Mouse (Mus musculus) hindbrain, embryonic 12.5 days (tissue): ENCODE measurements around the gene Pdcd7. TPM values are rescaled to one million over a fixed set of nuclear protein-coding genes. Genes with fewer than 3 reads are reported as not detected.

Experiments
- ATAC-seq: fragments of 200-750 bp; cut with Nextera tagmentation; 2 replicates; pipeline ENCODE4 v1.8.0; 2017; ENCODE audit warnings: moderate TSS enrichment; ENCODE audit not compliant: low FRiP score
- H3K27ac ChIP-seq: fragments of 300-500 bp; sonication (generic); 2 replicates; pipeline ENCODE4 v1.5.1; 2016; ENCODE audit warnings: mild to moderate bottlenecking
- H3K27me3 ChIP-seq: fragments of 300-500 bp; sonication (generic); 2 replicates; pipeline ENCODE4 v1.6.1; 2016; ENCODE audit warnings: mild to moderate bottlenecking
- H3K36me3 ChIP-seq: fragments of 300-500 bp; sonication (generic); 2 replicates; pipeline ENCODE4 v1.6.1; 2016; ENCODE audit warnings: mild to moderate bottlenecking
- H3K4me1 ChIP-seq: fragments of 300-500 bp; sonication (generic); 2 replicates; pipeline ENCODE4 v1.6.1; 2016
- H3K4me2 ChIP-seq: fragments of 300-500 bp; sonication (generic); replicated peaks from 2 replicates; pipeline ENCODE4 v1.6.1; 2016; ENCODE audit warnings: mild to moderate bottlenecking
- H3K4me3 ChIP-seq: fragments of 300-500 bp; sonication (generic); 2 replicates; pipeline ENCODE4 v1.5.1; 2016; ENCODE audit warnings: mild to moderate bottlenecking
- H3K9ac ChIP-seq: fragments of 300-500 bp; sonication (generic); 2 replicates; pipeline ENCODE4 v1.6.1; 2016; ENCODE audit warnings: mild to moderate bottlenecking, moderate library complexity
- H3K9me3 ChIP-seq: fragments of 300-500 bp; sonication (generic); replicated peaks from 2 replicates; pipeline ENCODE4 v1.6.1; 2016; ENCODE audit warnings: mild to moderate bottlenecking
- WGBS: fragments of 180-500 bp; shearing (Covaris S2); methylation state at CpG from one replicate; pipeline ENCODE4 v1.1.7; 2016; 5-methylcytosine and 5-hydroxymethylcytosine counted together
- polyA plus RNA-seq: library from polyadenylated mRNA; unstranded; fragments of >200 nt; fragmentation: Nextera tagmentation; extraction: Ambion mirVana; gene quantifications from 2 replicates; pipeline ENCODE4 v1.2.1, GENCODE M21; 2016

Gene Pdcd7
- polyA plus RNA-seq, 1 experiment from 2014 or later: 14.0 TPM

GRCm38 (mm10) chr9:65360641-65361448 lies 14.9 kb downstream of the Pdcd7 start, which contains the start of gene Ubap1l:
Ubap1l (plus strand) TSS chr9:65361041.
- H3K4me2 ChIP-seq: no peak within 1 kb of the TSS
- H3K27ac ChIP-seq: no peak within 1 kb of the TSS
- peaks cover 62% of the 10 kb centered on the region for H3K36me3 ChIP-seq
- ATAC-seq: no peak
- no peak within 1 kb of the TSS for H3K9ac ChIP-seq
- H3K4me1 ChIP-seq: no peaks in the 10 kb centered on the region
- H3K4me3 ChIP-seq: no peak within 1 kb of the TSS
- no peaks in the 10 kb centered on the region for H3K27me3 ChIP-seq
- WGBS: 93% methylated on average over 16 of the region's 16 CpGs
- no peaks in the 10 kb centered on the region for H3K9me3 ChIP-seq

GRCm38 (mm10) chr9:65363684-65364083 lies 17.8 kb downstream of the Pdcd7 start:
- H3K4me1 ChIP-seq: no peaks in the 10 kb centered on the region
- no peaks in the 10 kb centered on the region for H3K27me3 ChIP-seq
- H3K9ac ChIP-seq: no peak overlapping the region
- H3K4me3 ChIP-seq: no peak overlapping the region
- no peak overlapping the region for H3K27ac ChIP-seq
- no peak for ATAC-seq
- H3K36me3 ChIP-seq: peaks cover 43% of the 10 kb centered on the region
- no peaks in the 10 kb centered on the region for H3K9me3 ChIP-seq
- WGBS: 56% methylated on average over 9 of the region's 9 CpGs
- no peak overlapping the region for H3K4me2 ChIP-seq

- Histone ChIP-seq H3K4me1 (no peaks in the 10 kb centered on the region), H3K36me3 (peaks cover 25% of the 10 kb centered on the region), H3K9ac (no peak overlapping the region), H3K4me3 (no peak overlapping the region), H3K27me3 (no peaks in the 10 kb centered on the region), H3K9me3 (no peaks in the 10 kb centered on the region), H3K27ac (no peak overlapping the region), H3K4me2 (no peak overlapping the region)
- no peak for ATAC-seq
- whole genome bisulfite sequencing: 88% methylated on average over 7 of the region's 7 CpGs
Observed at GRCm38 (mm10) chr9:65365721-65366120, 19.8 kb downstream of the Pdcd7 start.

- Histone ChIP-seq H3K4me1 (no peaks in the 10 kb centered on the region), H3K9me3 (no peaks in the 10 kb centered on the region), H3K27ac (no peak overlapping the region), H3K4me2 (no peak overlapping the region), H3K4me3 (no peak overlapping the region), H3K9ac (no peak overlapping the region), H3K27me3 (no peaks in the 10 kb centered on the region), H3K36me3 (peaks cover 24% of the 10 kb centered on the region)
- 77% methylated on average over 24 of the region's 24 CpGs for WGBS
- ATAC-seq: no peak
Observed at GRCm38 (mm10) chr9:65371756-65372155, 25.9 kb downstream of the Pdcd7 start.

- Histone ChIP-seq H3K27me3 (no peaks in the 10 kb centered on the region), H3K4me2 (no peak overlapping the region), H3K4me1 (no peaks in the 10 kb centered on the region), H3K4me3 (no peak overlapping the region), H3K9me3 (no peaks in the 10 kb centered on the region), H3K36me3 (peaks cover 26% of the 10 kb centered on the region), H3K9ac (no peak overlapping the region), H3K27ac (no peak overlapping the region)
- WGBS: 82% methylated on average over 4 of the region's 4 CpGs
- no peak for ATAC-seq
Observed at GRCm38 (mm10) chr9:65372449-65372848, 26.5 kb downstream of the Pdcd7 start.

GRCm38 (mm10) chr9:65374468-65375162 lies 28.7 kb downstream of the Pdcd7 start:
- no peaks in the 10 kb centered on the region for H3K27me3 ChIP-seq
- H3K36me3 ChIP-seq: peaks cover 29% of the 10 kb centered on the region
- no peak for ATAC-seq
- H3K27ac ChIP-seq: no peak overlapping the region
- H3K4me3 ChIP-seq: no peak overlapping the region
- H3K9me3 ChIP-seq: no peaks in the 10 kb centered on the region
- H3K9ac ChIP-seq: no peak overlapping the region
- WGBS: 83% methylated on average over 5 of the region's 5 CpGs
- no peak overlapping the region for H3K4me2 ChIP-seq
- H3K4me1 ChIP-seq: no peaks in the 10 kb centered on the region

GRCm38 (mm10) chr9:65375163-65375934 lies 29.4 kb downstream of the Pdcd7 start:
- Histone ChIP-seq H3K27me3 (no peaks in the 10 kb centered on the region), H3K4me2 (no peak overlapping the region), H3K9ac (no peak overlapping the region), H3K9me3 (no peaks in the 10 kb centered on the region), H3K4me1 (no peaks in the 10 kb centered on the region), H3K4me3 (no peak overlapping the region), H3K36me3 (peaks cover 29% of the 10 kb centered on the region), H3K27ac (no peak overlapping the region)
- ATAC-seq: no peak
- WGBS: 82% methylated on average over 9 of the region's 9 CpGs

GRCm38 (mm10) chr9:65381017-65381590 lies 35.2 kb downstream of the Pdcd7 start:
- Histone ChIP-seq H3K27ac (no peak overlapping the region), H3K4me2 (no peak overlapping the region), H3K9me3 (no peaks in the 10 kb centered on the region), H3K27me3 (no peaks in the 10 kb centered on the region), H3K4me3 (no peak overlapping the region), H3K9ac (no peak overlapping the region), H3K36me3 (peaks cover 11% of the 10 kb centered on the region; the same call in 1 of the 2 replicates), H3K4me1 (peaks cover 2% of the 10 kb centered on the region; the same call in 1 of the 2 replicates)
- ATAC-seq: no peak
- 76% methylated on average over 4 of the region's 4 CpGs for WGBS

GRCm38 (mm10) chr9:65382031-65382750 lies 36.3 kb downstream of the Pdcd7 start:
- Histone ChIP-seq H3K27ac (no peak overlapping the region), H3K9ac (no peak overlapping the region), H3K4me1 (peaks cover 2% of the 10 kb centered on the region; the same call in 1 of the 2 replicates), H3K36me3 (0 out of 2 replicates have a peak, but pooled peaks cover 3% of the 10 kb centered on the region), H3K4me2 (no peak overlapping the region), H3K27me3 (no peaks in the 10 kb centered on the region), H3K9me3 (no peaks in the 10 kb centered on the region), H3K4me3 (no peak overlapping the region)
- no peak for ATAC-seq
- 80% methylated on average over 6 of the region's 6 CpGs for whole genome bisulfite sequencing

- Histone ChIP-seq H3K27ac (no peak overlapping the region), H3K4me3 (no peak overlapping the region), H3K27me3 (no peaks in the 10 kb centered on the region), H3K36me3 (0 out of 2 replicates have a peak, but pooled peaks cover 3% of the 10 kb centered on the region), H3K4me1 (peaks cover 2% of the 10 kb centered on the region; the same call in 1 of the 2 replicates), H3K9ac (no peak overlapping the region), H3K4me2 (no peak overlapping the region), H3K9me3 (no peaks in the 10 kb centered on the region)
- 71% methylated on average over 3 of the region's 3 CpGs for WGBS
- no peak for ATAC-seq
Observed at GRCm38 (mm10) chr9:65382751-65383097, 36.8 kb downstream of the Pdcd7 start.

GRCm38 (mm10) chr9:65384276-65384675 lies 38.4 kb downstream of the Pdcd7 start:
- Histone ChIP-seq H3K36me3 (no peaks in the 10 kb centered on the region), H3K4me1 (peaks cover 2% of the 10 kb centered on the region; the same call in 1 of the 2 replicates), H3K9me3 (no peaks in the 10 kb centered on the region), H3K4me2 (no peak overlapping the region), H3K27ac (no peak overlapping the region), H3K9ac (no peak overlapping the region), H3K27me3 (peaks cover 4% of the 10 kb centered on the region), H3K4me3 (no peak overlapping the region)
- ATAC-seq: no peak
- WGBS: 71% methylated on average over 3 of the region's 3 CpGs
